Mouse (Mus musculus) stomach, embryonic 14.5 days (tissue): ENCODE data around the gene Vmn1r7. TPM values are rescaled to one million over a fixed set of nuclear protein-coding genes. Genes with fewer than 3 reads are reported as not detected.
"Not testable (repeated sequence)": the region's sequence is repeated elsewhere in the genome, so short reads cannot be mapped to it uniquely, and the experiment has no call there.

Source experiments
- ATAC-seq: fragments of 200-750 bp; cut with Nextera tagmentation; 2 replicates; pipeline ENCODE4 v1.8.0; 2017; ENCODE audit warnings: low read depth, moderate TSS enrichment; ENCODE audit not compliant: insufficient number of reproducible peaks, insufficient read depth, low FRiP score
- H3K27ac ChIP-seq: fragments of 300-500 bp; sonication (generic); 2 replicates; pipeline ENCODE4 v1.5.1; 2014; ENCODE audit warnings: mild to moderate bottlenecking, low read length, moderate library complexity, mixed read lengths
- H3K27me3 ChIP-seq: fragments of 300-500 bp; sonication (generic); 2 replicates; pipeline ENCODE4 v1.6.1; 2014; ENCODE audit warnings: low read length, control low read depth, mixed read lengths; ENCODE audit not compliant: control insufficient read depth, insufficient read depth
- H3K36me3 ChIP-seq: fragments of 300-500 bp; sonication (generic); 2 replicates; pipeline ENCODE4 v1.6.1; 2014; ENCODE audit warnings: mild to moderate bottlenecking, control low read depth, low read length, moderate library complexity, mixed read lengths; ENCODE audit not compliant: control insufficient read depth, insufficient read depth
- H3K4me1 ChIP-seq: fragments of 300-500 bp; sonication (generic); 2 replicates; pipeline ENCODE4 v1.6.1; 2014; ENCODE audit warnings: low read length, control low read depth, mixed read lengths; ENCODE audit not compliant: control insufficient read depth, insufficient read depth
- H3K4me2 ChIP-seq: fragments of 300-500 bp; sonication (generic); replicated peaks from 2 replicates; pipeline ENCODE4 v1.6.1; 2014; ENCODE audit warnings: low read depth, low read length, control low read depth
- H3K4me3 ChIP-seq: fragments of 300-500 bp; sonication (generic); 2 replicates; pipeline ENCODE4 v1.5.1; 2014; ENCODE audit warnings: low read depth, low read length, control low read depth
- H3K9ac ChIP-seq: fragments of 300-500 bp; sonication (generic); replicated peaks from 2 replicates; pipeline ENCODE4 v1.6.1; 2014; ENCODE audit warnings: low read depth, mild to moderate bottlenecking, control low read depth, low read length, moderate library complexity, mixed read lengths
- H3K9me3 ChIP-seq: fragments of 300-500 bp; sonication (generic); 2 replicates; pipeline ENCODE4 v1.6.1; 2016; ENCODE audit warnings: low read depth, low read length, control low read depth; ENCODE audit not compliant: control insufficient read depth
- WGBS: fragments of 180-500 bp; shearing (Covaris S2); extraction: QIAGEN DNeasy Blood & Tissue Kit; methylation state at CpG from one replicate; pipeline ENCODE4 v1.1.7; 2014; 5-methylcytosine and 5-hydroxymethylcytosine counted together
- polyA plus RNA-seq: library from polyadenylated mRNA; unstranded; fragments of >200 nt; fragmentation: Nextera tagmentation; extraction: Ambion mirVana; gene quantifications from 2 replicates; pipeline ENCODE4 v1.2.1, GENCODE M21; 2014

Vmn1r7 gene
- not detected in 2 replicates for polyA plus RNA-seq

- H3K36me3 ChIP-seq, H3K4me1 ChIP-seq, H3K27ac ChIP-seq, H3K9me3 ChIP-seq, ATAC-seq, H3K4me2 ChIP-seq, H3K4me3 ChIP-seq, H3K9ac ChIP-seq, H3K27me3 ChIP-seq: not testable (repeated sequence)
- 82% methylated on average over 2 of the region's 2 CpGs for WGBS
Measured at GRCm38 (mm10) chr6:57025224-57025623, at the start of gene Vmn1r7. Vmn1r7 (minus strand) TSS chr6:57025324.

- H3K4me3 ChIP-seq: no peak within 1 kb of the TSS
- H3K9ac ChIP-seq: no peak within 1 kb of the TSS
- WGBS: 81% methylated on average over 2 of the region's 2 CpGs
- no peak within 1 kb of the TSS for H3K27ac ChIP-seq
- ATAC-seq: no peak
- H3K9me3 ChIP-seq: no peaks in the 10 kb centered on the region
- no peaks in the 10 kb centered on the region for H3K36me3 ChIP-seq
- H3K27me3 ChIP-seq: no peaks in the 10 kb centered on the region
- H3K4me2 ChIP-seq: no peak within 1 kb of the TSS
- H3K4me1 ChIP-seq: no peaks in the 10 kb centered on the region
Measured at GRCm38 (mm10) chr6:57066487-57066886, 41.4 kb upstream of the Vmn1r7 start, which contains the start of gene Vmn1r9. Vmn1r9 (plus strand) TSS chr6:57066787.

- ATAC-seq: no peak
- H3K9me3 ChIP-seq: no peaks in the 10 kb centered on the region
- H3K27me3 ChIP-seq: no peaks in the 10 kb centered on the region
- no peaks in the 10 kb centered on the region for H3K4me1 ChIP-seq
- no peak overlapping the region for H3K9ac ChIP-seq
- no peak overlapping the region for H3K27ac ChIP-seq
- H3K36me3 ChIP-seq: no peaks in the 10 kb centered on the region
- H3K4me3 ChIP-seq: no peak overlapping the region
- no peak overlapping the region for H3K4me2 ChIP-seq
Measured at GRCm38 (mm10) chr6:57063730-57064129, 38.6 kb upstream of the Vmn1r7 start.

- H3K36me3 ChIP-seq: no peaks in the 10 kb centered on the region
- WGBS: 86% methylated on average over 2 of the region's 2 CpGs
- no peaks in the 10 kb centered on the region for H3K4me1 ChIP-seq
- no peak overlapping the region for H3K4me3 ChIP-seq
- no peak overlapping the region for H3K9ac ChIP-seq
- ATAC-seq: no peak
- H3K4me2 ChIP-seq: no peak overlapping the region
- H3K9me3 ChIP-seq: no peaks in the 10 kb centered on the region
- no peak overlapping the region for H3K27ac ChIP-seq
- H3K27me3 ChIP-seq: no peaks in the 10 kb centered on the region
Measured at GRCm38 (mm10) chr6:57034674-57035073, 9.6 kb upstream of the Vmn1r7 start.

DNA sequence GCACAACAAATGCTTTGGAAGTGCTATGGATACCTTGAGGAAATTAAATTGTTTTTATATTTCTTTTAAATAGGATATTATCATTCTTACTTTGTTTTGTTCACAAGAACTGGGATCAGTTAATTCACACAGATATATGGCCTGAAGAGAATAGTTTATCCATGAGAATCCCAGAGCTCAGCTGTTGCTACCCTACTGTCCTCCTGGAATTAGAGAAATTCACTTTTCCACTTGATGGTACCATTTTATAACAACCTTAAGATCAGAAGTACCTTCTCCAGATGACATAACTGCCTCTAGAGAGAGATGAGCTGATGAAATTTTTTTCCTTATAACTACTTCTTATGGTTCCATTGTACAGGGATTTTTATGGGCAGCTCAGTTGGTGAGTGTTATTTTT is 6.9 kb upstream of the Vmn1r7 start, which contains the start of gene Vmn1r8:
Gene Vmn1r8, plus strand, starts transcription at position 301 of the 400 bp plus-strand sequence.
- Histone ChIP-seq H3K4me1 (no peaks in the 10 kb centered on the region), H3K9me3 (no peaks in the 10 kb centered on the region), H3K4me2 (no peak within 1 kb of the TSS), H3K27ac (no peak within 1 kb of the TSS), H3K4me3 (no peak within 1 kb of the TSS), H3K36me3 (no peaks in the 10 kb centered on the region), H3K9ac (no peak within 1 kb of the TSS), H3K27me3 (no peaks in the 10 kb centered on the region)
- no peak for ATAC-seq

DNA sequence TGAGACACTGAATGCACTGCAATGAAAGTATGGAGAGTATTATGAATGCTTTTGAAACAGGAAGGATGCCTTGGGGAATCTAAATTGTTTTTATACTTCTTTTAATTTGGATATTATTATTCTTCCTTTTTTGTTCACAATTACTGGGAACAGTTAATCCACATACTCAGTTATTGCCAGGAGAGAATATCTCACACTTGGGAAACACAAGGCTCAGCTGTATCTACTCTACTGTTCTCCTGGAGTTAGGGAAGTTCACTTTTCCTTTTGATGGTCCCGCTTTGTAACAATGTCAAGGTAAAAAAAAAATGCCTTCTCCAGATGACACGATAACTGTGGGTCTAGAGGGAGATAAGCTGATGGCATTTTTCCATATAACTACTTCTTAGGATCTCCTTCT is 28.2 kb downstream of the Vmn1r7 start, which contains the start of gene Vmn1r6:
Gene Vmn1r6, plus strand, starts transcription at position 301 of the 400 bp plus-strand sequence.
- WGBS: 77% methylated on average over 2 of the region's 2 CpGs
- Histone ChIP-seq H3K9me3 (no peaks in the 10 kb centered on the region), H3K27me3 (no peaks in the 10 kb centered on the region), H3K27ac (no peak within 1 kb of the TSS), H3K4me3 (no peak within 1 kb of the TSS), H3K4me2 (no peak within 1 kb of the TSS), H3K4me1 (no peaks in the 10 kb centered on the region), H3K9ac (no peak within 1 kb of the TSS), H3K36me3 (no peaks in the 10 kb centered on the region)
- ATAC-seq: no peak

Other genes starting within 250 kb of the Vmn1r7 start
- 31.7 and 34.4 TPM in 2 replicates for gene Kbtbd2, start 227.5 kb downstream of the Vmn1r7 start, polyA plus RNA-seq
- 149 and 163 TPM in 2 replicates for gene Fkbp9, start 193.3 kb downstream of the Vmn1r7 start, polyA plus RNA-seq
- 75.1 and 80.5 TPM in 2 replicates for gene Nt5c3, start 101.4 kb downstream of the Vmn1r7 start, polyA plus RNA-seq
- gene Vmn1r4, start 101.3 kb downstream of the Vmn1r7 start, polyA plus RNA-seq: 0.43 TPM in 1 of 2 replicates, not detected in the other
- not detected in 2 replicates for gene Vmn1r5, start 55.1 kb downstream of the Vmn1r7 start, polyA plus RNA-seq
- not detected in 2 replicates for gene Vmn1r6, start 28.1 kb downstream of the Vmn1r7 start, polyA plus RNA-seq
- gene Vmn1r8, start 7.0 kb upstream of the Vmn1r7 start, polyA plus RNA-seq: not detected in 2 replicates
- not detected in 2 replicates for gene Vmn1r9, start 41.5 kb upstream of the Vmn1r7 start, polyA plus RNA-seq
- not detected in 2 replicates for gene Vmn1r10, start 84.1 kb upstream of the Vmn1r7 start, polyA plus RNA-seq
- gene Vmn1r11, start 108.1 kb upstream of the Vmn1r7 start, polyA plus RNA-seq: not detected in 2 replicates
- not detected in 2 replicates for gene Vmn1r12, start 131.6 kb upstream of the Vmn1r7 start, polyA plus RNA-seq
- not detected in 2 replicates for gene Vmn1r13, start 178.0 kb upstream of the Vmn1r7 start, polyA plus RNA-seq
- not detected in 2 replicates for gene Vmn1r14, start 206.4 kb upstream of the Vmn1r7 start, polyA plus RNA-seq
- gene Vmn1r15, start 232.6 kb upstream of the Vmn1r7 start, polyA plus RNA-seq: not detected in 2 replicates